Mouse (Mus musculus): Measurements from ENCODE around the gene Olfr1090.

Olfr1090 gene

DNA sequence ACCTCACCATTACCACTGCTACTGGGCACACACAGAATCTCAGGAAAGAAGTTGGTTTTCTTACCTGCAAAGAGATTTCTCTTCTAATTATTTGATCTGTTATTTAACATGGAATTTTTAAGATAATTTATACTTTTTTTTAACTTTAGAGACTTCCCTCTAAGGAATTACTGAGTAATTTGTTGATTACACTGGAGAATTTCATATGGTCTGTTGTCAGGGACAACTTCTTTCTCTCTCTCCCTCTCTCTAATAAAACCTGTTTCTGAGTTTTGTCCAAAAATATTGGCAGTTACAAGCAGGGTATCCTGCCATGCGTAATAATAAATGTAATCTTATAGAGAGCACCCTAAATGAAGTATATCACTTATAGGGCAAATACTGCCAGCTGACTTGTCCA, at the start of gene Olfr1090:
Olfr1090 (minus strand) TSS at position 101 of the 400 bp plus-strand sequence.
- no peak for DNase-seq (ENCODE audit: low read depth in 1 of 2, low spot score in 2 of 2)

DNA sequence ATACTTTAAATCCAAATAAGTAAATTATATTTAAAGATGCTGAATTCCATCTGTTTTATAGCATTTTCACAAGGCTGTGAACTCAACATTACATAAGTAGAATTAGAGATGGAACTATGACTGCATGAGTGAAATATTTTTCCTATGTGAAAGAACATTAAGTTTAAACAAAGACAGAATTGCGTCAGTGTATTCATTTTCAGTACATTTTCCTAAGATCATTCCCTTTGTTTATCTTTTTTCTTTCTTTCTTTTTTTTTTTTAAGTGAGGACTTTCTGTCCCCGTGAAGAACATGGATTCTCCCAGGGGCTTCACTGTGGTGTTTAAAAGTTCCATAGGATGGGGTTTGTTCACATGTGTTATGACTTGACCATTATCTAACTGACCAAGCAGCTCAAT, 23.4 kb upstream of the Olfr1090 start, which contains the start of gene Olfr1093:
Olfr1093 (plus strand) TSS at position 301 of the 400 bp plus-strand sequence.
- no peak for DNase-seq (ENCODE audit: low read depth in 1 of 2, low spot score in 2 of 2)

DNA sequence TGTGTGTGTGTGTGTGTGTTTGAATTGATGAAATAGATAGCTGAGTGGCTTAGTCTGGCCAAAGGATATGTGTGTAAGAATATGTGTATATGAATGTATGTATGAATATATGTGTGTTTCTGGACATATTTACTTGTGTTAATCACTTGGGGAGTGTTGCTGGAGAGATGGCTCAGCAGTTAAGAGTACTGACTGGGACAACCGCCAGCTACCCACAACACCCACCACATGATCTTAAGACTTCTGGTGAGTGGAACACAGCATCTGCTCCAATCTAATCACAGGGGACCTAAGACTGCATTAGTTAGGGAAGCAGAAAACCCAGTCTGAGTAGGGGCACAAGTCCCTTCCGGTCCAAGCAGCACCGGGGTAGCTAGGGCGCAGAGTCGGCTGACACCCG, 2.3 kb upstream of the Olfr1090 start:
- DNase-seq (ENCODE audit: low read depth in 1 of 2, low spot score in 2 of 2) = no peak

DNA sequence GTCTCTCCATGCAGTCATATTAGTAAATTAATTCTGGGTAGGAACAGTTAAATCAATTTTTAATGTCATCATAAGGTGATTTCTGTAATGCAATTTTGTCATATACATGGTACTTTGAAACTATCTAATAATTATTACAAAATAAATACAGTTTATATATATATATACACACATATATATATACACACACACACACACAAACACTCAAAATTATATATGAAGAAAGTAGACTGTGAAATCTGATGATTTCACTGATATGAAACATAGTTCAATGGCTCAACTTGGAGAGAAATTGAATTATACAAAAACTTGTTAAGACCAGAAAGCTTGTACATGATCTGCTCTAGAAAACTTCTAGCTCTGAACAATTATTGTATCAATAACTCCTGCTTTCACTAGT, 25.2 kb downstream of the Olfr1090 start, which contains the start of gene Olfr1089:
Olfr1089 (minus strand) TSS at position 101 of the 400 bp plus-strand sequence.
- no peak for DNase-seq (ENCODE audit: low read depth in 1 of 2, low spot score in 2 of 2)
